Mouse (Mus musculus) MEL (cell line): ENCODE data around the gene Rps11. TPM values are rescaled to one million over a fixed set of nuclear protein-coding genes. Genes with fewer than 3 reads are reported as not detected.

Experiments
- DNase-seq: peaks from one replicate; pipeline ENCODE4 v3.0.0; 2011; ENCODE audit warnings: low read depth, low spot score
- H3K27ac ChIP-seq: 2 replicates; pipeline ENCODE4 v1.5.1; 2012; ENCODE audit warnings: low read depth, mild to moderate bottlenecking, control low read depth, low read length, moderate library complexity; ENCODE audit not compliant: control insufficient read depth
- H3K27me3 ChIP-seq, 2 experiments: fragments of 150-350 bp in 1 of 2; sonication (generic) in 1 of 2; 2 replicates each; pipeline ENCODE4 v1.6.1; 2012; ENCODE audit warnings: low read length in 2 of 2, mild to moderate bottlenecking in 2 of 2, improper control_type of control experiment in 1 of 2, moderate library complexity in 1 of 2; ENCODE audit not compliant: insufficient read depth in 2 of 2, control insufficient read depth in 1 of 2
- H3K36me3 ChIP-seq, 2 experiments: 2 replicates each; pipeline ENCODE4 v1.6.1; 2012 to 2014; ENCODE audit warnings: low read length in 2 of 2, improper control_type of control experiment in 1 of 2, inconsistent platforms in 1 of 2, mild to moderate bottlenecking in 1 of 2; ENCODE audit not compliant: insufficient read depth in 2 of 2, control insufficient read depth in 1 of 2
- H3K4me1 ChIP-seq, 2 experiments: fragments of 150-350 bp in 1 of 2; sonication (generic) in 1 of 2; 2 replicates each; pipeline ENCODE4 v1.6.1; 2012; ENCODE audit warnings: low read length in 2 of 2, improper control_type of control experiment in 1 of 2, mild to moderate bottlenecking in 1 of 2; ENCODE audit not compliant: insufficient read depth in 2 of 2, control insufficient read depth in 1 of 2
- H3K4me3 ChIP-seq, 2 experiments: fragments of 150-350 bp in 1 of 2; sonication (generic) in 1 of 2; 2 replicates each; pipeline ENCODE4 v1.5.1; 2012; ENCODE audit warnings: low read depth in 2 of 2, low read length in 2 of 2, mild to moderate bottlenecking in 2 of 2, moderate library complexity in 2 of 2, control low read depth in 1 of 2, improper control_type of control experiment in 1 of 2; ENCODE audit not compliant: control insufficient read depth in 1 of 2, insufficient read depth in 1 of 2
- H3K79me2 ChIP-seq: 2 replicates; pipeline ENCODE4 v1.6.1; 2012; ENCODE audit warnings: mild to moderate bottlenecking, low read length, moderate library complexity; ENCODE audit not compliant: control insufficient read depth, poor library complexity, insufficient read depth
- H3K9ac ChIP-seq: 2 replicates; pipeline ENCODE4 v1.6.1; 2012; ENCODE audit warnings: low read depth, mild to moderate bottlenecking, control low read depth, low read length, moderate library complexity; ENCODE audit not compliant: control insufficient read depth, poor library complexity, severe bottlenecking
- H3K9me3 ChIP-seq: fragments of 150-350 bp; sonication (generic); replicated peaks from 2 replicates; pipeline ENCODE4 v1.6.1; 2012; ENCODE audit warnings: mild to moderate bottlenecking, low read length, improper control_type of control experiment, moderate library complexity; ENCODE audit not compliant: insufficient read depth
- CHD1 ChIP-seq: IDR thresholded peaks from 2 replicates; pipeline ENCODE4 v1.6.1; 2012; ENCODE audit warnings: low read depth, mild to moderate bottlenecking, inconsistent platforms, low read length, improper control_type of control experiment
- EP300 ChIP-seq, 2 experiments: IDR thresholded peaks; 2 replicates each; pipeline ENCODE4 v1.6.1; 2011; ENCODE audit warnings: improper control_type of control experiment in 2 of 2, low read length in 2 of 2, low read depth in 1 of 2, mild to moderate bottlenecking in 1 of 2
- GATA1 ChIP-seq: IDR thresholded peaks from 2 replicates; pipeline ENCODE4 v1.6.1; 2011; ENCODE audit warnings: low read depth, low read length, improper control_type of control experiment
- KAT2A ChIP-seq: conservative IDR thresholded peaks from 2 replicates; pipeline ENCODE4 v1.6.1; 2012; ENCODE audit warnings: low read depth, low read length, improper control_type of control experiment, inconsistent platforms
- MAFK ChIP-seq: IDR thresholded peaks from 2 replicates; pipeline ENCODE4 v1.6.1; 2011; ENCODE audit warnings: low read depth, mild to moderate bottlenecking, low read length, improper control_type of control experiment, borderline replicate concordance
- MAX ChIP-seq: IDR thresholded peaks from 2 replicates; pipeline ENCODE4 v1.6.1; 2011; ENCODE audit warnings: low read length, improper control_type of control experiment
- MAZ ChIP-seq: IDR thresholded peaks from 2 replicates; pipeline ENCODE4 v1.6.1; 2012; ENCODE audit warnings: low read depth, mild to moderate bottlenecking, inconsistent platforms, low read length, improper control_type of control experiment
- MEF2A ChIP-seq: IDR thresholded peaks from 2 replicates; pipeline ENCODE4 v1.6.1; 2014; ENCODE audit warnings: low read depth, mild to moderate bottlenecking, inconsistent platforms, low read length, improper control_type of control experiment; ENCODE audit not compliant: poor library complexity, insufficient replicate concordance, severe bottlenecking; ENCODE audit errors: extremely low read depth
- MYB ChIP-seq: IDR thresholded peaks from 2 replicates; pipeline ENCODE4 v1.6.1; 2011; ENCODE audit warnings: mild to moderate bottlenecking, low read depth, low read length, improper control_type of control experiment
- POLR2AphosphoS5 ChIP-seq: IDR thresholded peaks from 2 replicates; pipeline ENCODE4 v1.6.1; 2012; ENCODE audit warnings: low read depth, borderline replicate concordance, mild to moderate bottlenecking, inconsistent platforms, low read length, moderate library complexity, mixed read lengths
- RAD21 ChIP-seq: IDR thresholded peaks from 2 replicates; pipeline ENCODE4 v1.6.1; 2011; ENCODE audit warnings: mild to moderate bottlenecking, low read depth, low read length, improper control_type of control experiment
- RCOR1 ChIP-seq: IDR thresholded peaks from 2 replicates; pipeline ENCODE4 v1.6.1; 2012; ENCODE audit warnings: low read depth, mild to moderate bottlenecking, inconsistent platforms, low read length, improper control_type of control experiment
- SIN3A ChIP-seq: IDR thresholded peaks from 2 replicates; pipeline ENCODE4 v1.6.1; 2012; ENCODE audit warnings: low read length, improper control_type of control experiment, inconsistent platforms
- TBP ChIP-seq: IDR thresholded peaks from 2 replicates; pipeline ENCODE4 v1.8.0; 2011; ENCODE audit warnings: low read depth, low read length, improper control_type of control experiment
- TCF12 ChIP-seq: IDR thresholded peaks from 2 replicates; pipeline ENCODE4 v1.6.1; 2014; ENCODE audit warnings: low read depth, mild to moderate bottlenecking, inconsistent platforms, low read length, improper control_type of control experiment, moderate library complexity
- UBTF ChIP-seq: IDR thresholded peaks from 2 replicates; pipeline ENCODE4 v1.6.1; 2012; ENCODE audit warnings: low read depth, mild to moderate bottlenecking, inconsistent platforms, low read length, improper control_type of control experiment, moderate library complexity, borderline replicate concordance; ENCODE audit not compliant: insufficient read depth
- USF1 ChIP-seq: IDR thresholded peaks from 2 replicates; pipeline ENCODE4 v1.6.1; 2014; ENCODE audit warnings: low read depth, mild to moderate bottlenecking, inconsistent platforms, low read length, improper control_type of control experiment, moderate library complexity
- USF2 ChIP-seq, 2 experiments: IDR thresholded peaks; 2 replicates each; pipeline ENCODE4 v1.6.1; 2011 to 2012; ENCODE audit warnings: improper control_type of control experiment in 2 of 2, low read length in 2 of 2, borderline replicate concordance in 1 of 2, inconsistent platforms in 1 of 2, low read depth in 1 of 2, mild to moderate bottlenecking in 1 of 2; ENCODE audit not compliant: insufficient read depth in 1 of 2
- ZC3H11A ChIP-seq: IDR thresholded peaks from 2 replicates; pipeline ENCODE4 v1.6.1; 2012; ENCODE audit warnings: low read depth, mild to moderate bottlenecking, inconsistent platforms, low read length, improper control_type of control experiment
- ZKSCAN1 ChIP-seq: IDR thresholded peaks from 2 replicates; pipeline ENCODE4 v1.6.1; 2012; ENCODE audit warnings: low read depth, mild to moderate bottlenecking, inconsistent platforms, low read length, improper control_type of control experiment, moderate library complexity
- ZNF384 ChIP-seq: IDR thresholded peaks from 2 replicates; pipeline ENCODE4 v1.6.1; 2012; ENCODE audit warnings: low read depth, mild to moderate bottlenecking, inconsistent platforms, low read length, improper control_type of control experiment
- polyA plus RNA-seq, 2 experiments: library from polyadenylated mRNA; stranded (reverse) in 1 of 2; unstranded in 1 of 2; fragments of >175 nt in 1 of 2; fragments of >200 nt in 1 of 2; gene quantifications; 2 replicates each; pipeline versions ENCODE4 v1.2.1 to v1.2.4; 2012; ENCODE audit warnings: low replicate concordance in 2 of 2, low read depth in 1 of 2; ENCODE audit not compliant: insufficient read length in 2 of 2, insufficient read depth in 1 of 2, missing spikeins in 1 of 2
- total RNA-seq: library from RNA; depleted of rRNA; stranded (reverse); fragments of 300-350 nt; gene quantifications from 2 replicates; pipeline ENCODE4 v1.2.3, GENCODE M21; 2012

Gene Rps11
- total and polyA plus RNA-seq, 3 experiments, result 2,708 to 5,434 (median 3,189) TPM

GRCm38 (mm10) chr7:45160866-45161265 lies 36.6 kb upstream of the Rps11 start:
- TF ChIP-seq EP300 (IDR thresholded peaks at IDR 0.05; ENCODE audit: low read depth in 1 of 2, low read length in 2 of 2) (no peak), TBP (no peak), UBTF (no peak), ZC3H11A (no peak), ZKSCAN1 (no peak), POLR2AphosphoS5 (no peak), USF1 (no peak), MAFK (no peak), MEF2A (no peak), KAT2A (no peak), RAD21 (no peak), USF2 (IDR thresholded peaks at IDR 0.05; ENCODE audit: borderline replicate concordance in 1 of 2, insufficient read depth in 1 of 2, low read depth in 1 of 2, low read length in 2 of 2) (no peak), SIN3A (no peak), GATA1 (no peak), MAX (no peak), ZNF384 (no peak), RCOR1 (no peak), MAZ (no peak), TCF12 (no peak), MYB (no peak)
- TF ChIP-seq, all 39 proteins: peak for 0
- Histone ChIP-seq H3K27me3 (peaks cover 4 to 9% of the 10 kb centered on the region in 2 experiments; a peak in 3 of 4 replicates), H3K79me2 (no peaks in the 10 kb centered on the region), H3K9me3 (no peaks in the 10 kb centered on the region), H3K4me3 (no peak overlapping the region), H3K9ac (no peak overlapping the region), H3K4me1 (peaks cover 0 to 3% of the 10 kb centered on the region in 2 experiments; a peak in 3 of 4 replicates), H3K36me3 (peaks cover 0 to 4% of the 10 kb centered on the region in 2 experiments; a peak in 1 of 4 replicates), H3K27ac (no peak overlapping the region)
- no peak for DNase-seq

DNA sequence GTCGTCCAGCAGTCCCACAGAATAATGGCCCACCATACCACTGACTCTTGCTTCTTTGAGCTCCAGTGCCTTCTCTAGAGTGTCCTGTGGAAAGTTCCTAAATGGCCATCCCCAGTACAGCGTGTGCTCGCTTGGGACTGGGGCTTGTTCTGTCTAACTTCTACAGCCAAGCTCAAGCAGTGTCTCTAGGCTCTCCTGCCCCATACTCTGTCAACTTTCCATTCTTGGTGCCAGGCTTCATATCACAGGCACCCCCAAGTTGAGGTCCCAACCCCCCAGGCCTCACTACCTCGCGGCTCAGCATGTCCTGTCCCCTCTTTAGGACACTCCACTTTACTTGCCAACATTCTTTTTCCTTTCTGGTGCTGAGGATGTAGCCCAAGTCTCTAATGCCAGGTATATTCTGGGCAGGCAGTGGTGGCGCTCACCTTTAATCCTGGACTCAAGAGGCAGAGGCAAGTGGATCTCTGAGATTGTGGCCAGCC lies 36.1 kb upstream of the Rps11 start:
- TF ChIP-seq CHD1 (no peak), ZC3H11A (no peak), KAT2A (no peak)
- DNase-seq, result no peak
- H3K9ac ChIP-seq, result no peak overlapping the region
- no peaks in the 10 kb centered on the region for H3K9me3 ChIP-seq
- peaks cover 0 to 5% of the 10 kb centered on the region in 2 experiments; a peak in 2 of 4 replicates for H3K36me3 ChIP-seq
- H3K4me1 ChIP-seq, result peaks cover 1 to 8% of the 10 kb centered on the region in 2 experiments
- H3K27me3 ChIP-seq, result peaks cover 4 to 6% of the 10 kb centered on the region in 2 experiments; a peak in 3 of 4 replicates
- H3K27ac ChIP-seq, result no peak overlapping the region
- no peak overlapping the region for H3K4me3 ChIP-seq
- no peaks in the 10 kb centered on the region for H3K79me2 ChIP-seq
